Mouse (Mus musculus) hematopoietic stem cell, adult 5-6 weeks (primary cell): ENCODE results near the gene Gys1. TPM values are rescaled to one million over a fixed set of nuclear protein-coding genes. Genes with fewer than 3 reads are reported as not detected.
A peak's percentile ranks its signal among the peaks of the same experiment; 100 is the strongest.
"Not testable (repeated sequence)": the region's sequence is repeated elsewhere in the genome, so short reads cannot be mapped to it uniquely, and the experiment has no call there.

Experiments
- ATAC-seq, 2 experiments: fragments of 125-278 bp in 1 of 2; replicated peaks in 1 of 2; 2 replicates each; pipeline ENCODE4 v1.8.0; 2016 to 2017; ENCODE audit warnings: inconsistent platforms in 2 of 2, mild to moderate bottlenecking in 2 of 2, moderate number of reproducible peaks in 2 of 2, low read depth in 1 of 2, moderate TSS enrichment in 1 of 2; ENCODE audit not compliant: low FRiP score in 2 of 2, poor library complexity in 2 of 2, severe bottlenecking in 2 of 2, insufficient read depth in 1 of 2, low TSS enrichment in 1 of 2
- total RNA-seq: library from RNA; stranded (forward); fragments of 172-1452, 232-1000 nt; gene quantifications from 2 replicates; pipeline ENCODE4 v1.2.3, GENCODE M21; 2017

Gys1 gene
- total RNA-seq, 1 experiment from 2014 or later = 8.5 TPM

GRCm38 (mm10) chr7:45447325-45447990 lies 12.8 kb downstream of the Gys1 start:
- no peak for ATAC-seq

- no peak for ATAC-seq
Measured at GRCm38 (mm10) chr7:45449974-45450373, 15.3 kb downstream of the Gys1 start.

- peak; percentile 85 to 91 for ATAC-seq
Measured at GRCm38 (mm10) chr7:45451344-45451982, 16.8 kb downstream of the Gys1 start.

GRCm38 (mm10) chr7:45454971-45455370 lies 20.3 kb downstream of the Gys1 start:
- no peak for ATAC-seq

GRCm38 (mm10) chr7:45455932-45456696 lies 21.5 kb downstream of the Gys1 start:
- no peak for ATAC-seq

GRCm38 (mm10) chr7:45456721-45457203 lies 22.1 kb downstream of the Gys1 start:
- ATAC-seq = no peak

- peak; percentile 9 to 18; a peak in 3 of 4 replicates for ATAC-seq
Measured at GRCm38 (mm10) chr7:45457204-45458060, 22.8 kb downstream of the Gys1 start.

GRCm38 (mm10) chr7:45458748-45459563 lies 24.3 kb downstream of the Gys1 start:
- peak in 1 of 2 experiments; percentile 9; a peak in 1 of 4 replicates for ATAC-seq

- ATAC-seq = peak; percentile 82 to 86
Measured at GRCm38 (mm10) chr7:45459564-45460140, 25.0 kb downstream of the Gys1 start, which contains the start of gene Ftl1. Gene Ftl1 (minus strand): TSS chr7:45459884.

GRCm38 (mm10) chr7:45460377-45460776 lies 25.7 kb downstream of the Gys1 start:
- no peak for ATAC-seq

- peak; percentile 61 to 70 for ATAC-seq
Measured at GRCm38 (mm10) chr7:45460860-45461314, 26.2 kb downstream of the Gys1 start.

GRCm38 (mm10) chr7:45461326-45461725 lies 26.7 kb downstream of the Gys1 start:
- no peak for ATAC-seq

GRCm38 (mm10) chr7:45461781-45462180 lies 27.1 kb downstream of the Gys1 start:
- no peak for ATAC-seq

GRCm38 (mm10) chr7:45462325-45462724 lies 27.7 kb downstream of the Gys1 start:
- no peak for ATAC-seq

- not testable (repeated sequence) for ATAC-seq
Measured at GRCm38 (mm10) chr7:45462868-45463267, 28.2 kb downstream of the Gys1 start.
